Mouse (Mus musculus): Measurements from ENCODE around the gene Cldn7.

DNA sequence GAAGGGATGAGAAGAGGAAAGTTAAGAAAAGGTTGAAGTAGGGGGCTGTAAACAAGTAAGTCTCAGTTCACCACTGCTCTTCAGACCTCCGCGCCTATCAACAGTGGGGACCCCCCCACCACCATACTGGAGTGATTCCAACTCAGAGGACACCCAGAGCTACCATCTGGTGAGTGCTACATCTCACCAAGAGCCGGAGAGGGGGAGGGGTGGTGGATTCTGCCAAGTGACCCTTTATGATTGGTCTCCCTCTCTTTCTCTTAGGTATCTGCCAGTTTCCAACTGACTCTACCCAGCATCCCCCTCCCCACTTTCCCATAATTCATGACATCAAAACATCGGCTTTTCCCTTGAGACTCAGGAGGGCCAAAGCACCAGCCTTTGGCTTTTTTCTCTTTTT is 23.6 kb upstream of the Cldn7 start:
- TF ChIP-seq TAL1 (IDR thresholded peaks at IDR 0.05; ENCODE audit: low read length) (no peak), BHLHE40 (IDR thresholded peaks at IDR 0.05; ENCODE audit: borderline replicate concordance, low read depth, low read length) (no peak), MXI1 (IDR thresholded peaks at IDR 0.05; ENCODE audit: low read depth, low read length) (no peak), UBTF (IDR thresholded peaks at IDR 0.05; ENCODE audit: borderline replicate concordance, insufficient read depth, low read depth, low read length) (no peak)
